Mouse (Mus musculus) olfactory bulb, adult 2 months (tissue): ENCODE data around the gene Snip1.

Experiments
- CTCF ChIP-seq: fragments of 200-500 bp; IDR thresholded peaks from 2 replicates; pipeline ENCODE4 v1.5.1; 2012; ENCODE audit warnings: low read depth, mild to moderate bottlenecking, low read length, moderate library complexity; ENCODE audit not compliant: insufficient read depth
- POLR2A ChIP-seq: fragments of 200-500 bp; IDR thresholded peaks from 2 replicates; pipeline ENCODE4 v1.6.1; 2012; ENCODE audit warnings: mild to moderate bottlenecking, low read depth, low read length, moderate library complexity; ENCODE audit not compliant: insufficient read depth

DNA sequence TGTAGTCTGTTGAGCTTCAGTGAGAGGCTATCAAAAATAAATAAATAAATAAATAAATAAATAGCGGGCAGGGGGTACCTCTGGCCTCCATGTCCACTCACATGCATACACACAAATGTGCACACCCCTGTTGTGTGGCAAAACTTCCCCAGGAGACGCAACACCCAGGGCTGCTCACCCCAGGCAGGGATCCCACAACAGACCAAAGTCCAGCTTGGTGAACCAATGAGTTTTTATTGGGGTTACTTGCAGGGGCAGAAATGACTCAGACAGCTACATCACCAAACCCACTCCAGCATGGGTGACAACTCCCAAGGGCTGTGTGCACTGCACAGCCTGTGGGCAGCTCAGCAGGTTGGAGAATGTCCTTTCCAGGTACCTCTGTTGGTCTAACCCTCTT lies 11.2 kb downstream of the Snip1 start:
- no peak for TF ChIP-seq POLR2A
- no peak for TF ChIP-seq CTCF
